Mouse (Mus musculus) large intestine, adult 2 months (tissue): ENCODE results near the gene Nr2c2ap. TPM values are rescaled to one million over a fixed set of nuclear protein-coding genes. Genes with fewer than 3 reads are reported as not detected.
A peak's percentile ranks its signal among the peaks of the same experiment; 100 is the strongest.

Experiments used
- DNase-seq: peaks from one replicate; pipeline ENCODE4 v3.0.0-alpha.2; 2012; ENCODE audit warnings: low read depth, low spot score
- WGBS: fragments of 180-500 bp; shearing (Covaris S2); methylation state at CpG from one replicate; pipeline ENCODE4 v1.1.7; 2018; 5-methylcytosine and 5-hydroxymethylcytosine counted together
- polyA plus RNA-seq: library from polyadenylated mRNA; depleted of rRNA; stranded (reverse); fragments of >200 nt; gene quantifications from 2 replicates; pipeline ENCODE4 v1.2.3, GENCODE M21; 2012; rRNA removed

Gene Nr2c2ap
- polyA plus RNA-seq: 23.2 and 25.3 TPM in 2 replicates

GRCm38 (mm10) chr8:70131166-70131883, at the start of gene Nr2c2ap:
Gene Nr2c2ap, plus strand, starts transcription at chr8:70131333.
- 1% methylated on average over 37 of the region's 37 CpGs for WGBS
- peak; percentile 76 for DNase-seq

GRCm38 (mm10) chr8:70081976-70082375, 49.2 kb upstream of the Nr2c2ap start:
- DNase-seq: no peak
- 87% methylated on average over 2 of the region's 2 CpGs for WGBS

- under 1% methylated on average over 26 of the region's 26 CpGs for WGBS
- DNase-seq: no peak
Measured at GRCm38 (mm10) chr8:70083285-70083684, 47.8 kb upstream of the Nr2c2ap start, which contains the start of gene Hapln4. Gene Hapln4, plus strand, starts transcription at chr8:70083457.

- WGBS: 3% methylated on average over 71 of the region's 71 CpGs
- DNase-seq: no peak
Measured at GRCm38 (mm10) chr8:70084191-70085065, 46.7 kb upstream of the Nr2c2ap start.

GRCm38 (mm10) chr8:70086151-70086550, 45.0 kb upstream of the Nr2c2ap start:
- WGBS: 37% methylated on average over 1 of the region's 1 CpGs
- no peak for DNase-seq

GRCm38 (mm10) chr8:70087237-70087636, 43.9 kb upstream of the Nr2c2ap start:
- DNase-seq: no peak
- 6% methylated on average over 7 of the region's 7 CpGs for WGBS

- no peak for DNase-seq
- 5% methylated on average over 56 of the region's 56 CpGs for WGBS
Measured at GRCm38 (mm10) chr8:70087836-70088650, 43.1 kb upstream of the Nr2c2ap start.

- 64% methylated on average over 9 of the region's 9 CpGs for WGBS
- DNase-seq: no peak
Measured at GRCm38 (mm10) chr8:70089296-70089960, 41.7 kb upstream of the Nr2c2ap start.

- 50% methylated on average over 8 of the region's 8 CpGs for WGBS
- DNase-seq: no peak
Measured at GRCm38 (mm10) chr8:70092786-70093185, 38.3 kb upstream of the Nr2c2ap start.

- no peak for DNase-seq
- 64% methylated on average over 8 of the region's 8 CpGs for WGBS
Measured at GRCm38 (mm10) chr8:70099276-70099675, 31.9 kb upstream of the Nr2c2ap start.

GRCm38 (mm10) chr8:70100241-70100640, 30.9 kb upstream of the Nr2c2ap start:
- 75% methylated on average over 8 of the region's 8 CpGs for WGBS
- no peak for DNase-seq

- 6% methylated on average over 6 of the region's 6 CpGs for WGBS
- DNase-seq: no peak
Measured at GRCm38 (mm10) chr8:70104506-70104905, 26.6 kb upstream of the Nr2c2ap start.

- WGBS: 69% methylated on average over 7 of the region's 7 CpGs
Measured at GRCm38 (mm10) chr8:70104922-70105321, 26.2 kb upstream of the Nr2c2ap start.

GRCm38 (mm10) chr8:70110451-70110850, 20.7 kb upstream of the Nr2c2ap start:
- WGBS: 62% methylated on average over 2 of the region's 2 CpGs
- DNase-seq: no peak

More at GRCm38 (mm10) chr8:70104922-70105321, 26.2 kb upstream of the Nr2c2ap start:
- DNase-seq: no peak

- no peak for DNase-seq
- WGBS: 43% methylated on average over 23 of the region's 23 CpGs
Measured at GRCm38 (mm10) chr8:70111192-70111795, 19.8 kb upstream of the Nr2c2ap start.

GRCm38 (mm10) chr8:70112401-70113016, 18.6 kb upstream of the Nr2c2ap start:
- WGBS: 11% methylated on average over 43 of the region's 43 CpGs
- no peak for DNase-seq

GRCm38 (mm10) chr8:70114488-70114887, 16.6 kb upstream of the Nr2c2ap start:
- 19% methylated on average over 6 of the region's 6 CpGs for WGBS
- no peak for DNase-seq

GRCm38 (mm10) chr8:70114892-70115291, 16.2 kb upstream of the Nr2c2ap start:
- DNase-seq: no peak
- WGBS: 61% methylated on average over 13 of the region's 13 CpGs
